Mouse (Mus musculus) heart, embryonic 11.5 days (tissue): Measurements from ENCODE around the gene BC024978. TPM values are rescaled to one million over a fixed set of nuclear protein-coding genes. Genes with fewer than 3 reads are reported as not detected.

ENCODE experiments used
- microRNA counts: library from miRNA; unstranded; fragments of <30 nt; microRNA quantifications from one replicate; lab custom pipeline; 2015
- microRNA-seq: library from miRNA; unstranded; fragments of <30 nt; microRNA quantifications from one replicate; pipeline ENCODE4, GENCODE M21; 2016; ENCODE audit warnings: borderline number of aligned reads
- polyA plus RNA-seq: library from polyadenylated mRNA; unstranded; fragments of >200 nt; fragmentation: Nextera tagmentation; extraction: Ambion mirVana; gene quantifications from 2 replicates; pipeline ENCODE4 v1.2.1, GENCODE M21; 2014

Gene BC024978
- polyA plus RNA-seq, 1 experiment from 2014 or later = 3.5 TPM

MicroRNAs encoded within 50 kb of the gene (microRNA counts, 519-probe panel; counts per million panel counts)
- 32.2 counts per million for microRNA mmu-miR-1191 (lab: Ali Mortazavi, UCI)

Small RNA genes lying within 50 kb of the gene (microRNA-seq; reads per million reads assigned to microRNA genes)
- gene Mir1191 (2.5 reads per million, percentile 29 among the genes with 10 or more reads in this experiment), gene Mir3101 (0.61 reads per million)

Other genes with a start within 250 kb of the BC024978 start
- not detected in 2 replicates for gene Cyp2a12, start 166.7 kb upstream of the BC024978 start, polyA plus RNA-seq
- gene Cyp2f2, start 75.9 kb upstream of the BC024978 start, polyA plus RNA-seq = not detected in 2 replicates
- gene Cyp2t4, start 42.1 kb upstream of the BC024978 start, polyA plus RNA-seq = 0.13 TPM in 1 of 2 replicates, not detected in the other
- gene Egln2, start 29.0 kb upstream of the BC024978 start, polyA plus RNA-seq = 27.4 and 29.0 TPM in 2 replicates
- gene Rab4b, start 16.9 kb upstream of the BC024978 start, polyA plus RNA-seq = 44.3 and 49.7 TPM in 2 replicates
- 0.67 TPM in 1 of 2 replicates, not detected in the other for gene Gm21983, start 14.7 kb upstream of the BC024978 start, polyA plus RNA-seq
- gene Mia, start 14.6 kb upstream of the BC024978 start, polyA plus RNA-seq = 0.34 and 0.44 TPM in 2 replicates
- 191 and 210 TPM in 2 replicates for gene Snrpa, start 490 bp downstream of the BC024978 start, polyA plus RNA-seq
- gene Itpkc, start 32.9 kb downstream of the BC024978 start, polyA plus RNA-seq = 2.8 and 3.2 TPM in 2 replicates
- 9.1 and 10.6 TPM in 2 replicates for gene Coq8b, start 37.2 kb downstream of the BC024978 start, polyA plus RNA-seq
- 3.4 and 4.6 TPM in 2 replicates for gene Numbl, start 62.7 kb downstream of the BC024978 start, polyA plus RNA-seq
- gene Ltbp4, start 141.9 kb downstream of the BC024978 start, polyA plus RNA-seq = 28.9 and 31.5 TPM in 2 replicates
- 33.3 and 34.1 TPM in 2 replicates for gene Shkbp1, start 160.2 kb downstream of the BC024978 start, polyA plus RNA-seq
- 1.6 and 2.1 TPM in 2 replicates for gene Gm20479, start 161.6 kb downstream of the BC024978 start, polyA plus RNA-seq